Mouse (Mus musculus): ENCODE measurements around the gene Add3.

The Add3 gene

DNA sequence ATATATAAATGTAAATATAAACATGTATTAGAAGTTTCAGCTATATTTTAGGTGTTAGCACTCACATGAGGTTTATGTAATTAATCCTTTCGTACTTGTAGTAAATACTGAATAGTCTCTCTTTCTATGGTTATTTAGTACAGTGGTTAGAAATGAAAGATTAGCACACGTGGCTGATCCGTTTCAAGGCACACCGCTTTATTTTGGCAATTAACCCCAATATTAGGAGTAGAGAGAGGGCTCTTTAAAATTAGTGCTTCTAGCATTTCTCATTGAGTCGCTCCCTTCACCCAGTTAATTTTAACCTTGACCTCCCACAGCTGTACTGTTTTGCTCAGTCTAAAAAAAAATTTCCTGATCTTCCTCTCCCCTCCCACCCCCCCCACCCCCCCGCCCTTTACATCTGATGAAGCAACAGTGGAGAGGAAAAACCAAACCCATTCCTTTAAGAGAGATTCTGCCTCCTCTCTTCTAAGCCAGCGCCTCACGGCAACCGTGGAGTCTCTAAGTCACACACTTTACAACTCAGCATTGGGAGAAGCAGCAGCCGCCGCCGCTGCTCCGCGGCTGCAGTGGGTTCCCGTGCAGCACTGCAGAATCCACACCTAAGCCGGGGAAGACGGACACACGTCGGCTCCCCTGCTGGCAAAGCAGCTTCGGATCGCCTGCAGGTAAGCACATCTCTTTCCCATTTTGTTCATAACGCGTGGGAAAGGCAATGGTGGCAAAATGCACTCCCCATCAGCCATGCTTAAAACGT lies at the start of gene Add3:
Gene Add3, plus strand, starts transcription at position 400 of the 760 bp plus-strand sequence.
- in situ Hi-C loops (cut with MboI, MseI): loop anchor here in 1 of 2 experiments (5.0 kb wide), 2 partner anchors 77 to 98 kb away; partner anchors contain the start of gene Xpnpep1

DNA sequence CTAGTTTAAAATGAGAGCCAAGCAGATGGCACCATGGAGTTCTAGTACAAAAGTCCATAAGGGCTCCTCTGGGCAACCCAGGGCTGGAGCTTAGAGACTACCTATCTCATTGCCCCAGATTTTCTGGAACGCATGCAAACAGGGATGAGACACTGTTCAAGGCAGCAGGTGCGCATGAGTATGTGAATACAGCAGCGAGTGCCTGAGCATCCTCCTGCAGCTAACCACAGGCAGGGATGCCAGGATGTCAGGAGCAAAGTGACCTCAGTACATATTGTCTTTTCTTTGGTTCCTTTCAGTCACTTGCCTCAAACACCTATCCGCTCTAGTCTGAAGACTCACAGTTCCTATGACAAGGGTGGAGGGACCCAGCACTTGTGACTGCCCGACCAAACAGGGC lies 49.6 kb upstream of the Add3 start:
- in situ Hi-C loops (cut with MboI, MseI): no loop called here

DNA sequence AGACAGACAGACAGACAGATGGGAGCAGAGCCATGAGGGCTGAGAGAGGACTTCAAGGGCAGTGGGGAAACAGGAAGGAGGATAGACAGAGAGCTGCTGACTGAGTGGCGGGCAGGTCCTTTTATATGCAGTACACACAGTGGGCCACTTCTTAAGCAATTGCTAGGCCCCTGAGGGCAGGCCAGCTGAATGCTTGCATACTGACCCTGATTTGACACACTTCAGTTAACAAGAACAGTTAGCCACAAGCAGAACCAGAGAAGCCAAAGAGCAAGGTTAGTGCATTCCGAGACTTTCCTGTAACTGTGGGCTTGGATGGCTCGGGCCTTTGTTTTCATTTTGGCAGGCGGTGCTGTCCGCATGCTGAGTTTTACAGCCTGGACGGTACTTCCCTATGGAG lies 48.0 kb upstream of the Add3 start:
- in situ Hi-C loops (cut with MboI, MseI): no loop called here

DNA sequence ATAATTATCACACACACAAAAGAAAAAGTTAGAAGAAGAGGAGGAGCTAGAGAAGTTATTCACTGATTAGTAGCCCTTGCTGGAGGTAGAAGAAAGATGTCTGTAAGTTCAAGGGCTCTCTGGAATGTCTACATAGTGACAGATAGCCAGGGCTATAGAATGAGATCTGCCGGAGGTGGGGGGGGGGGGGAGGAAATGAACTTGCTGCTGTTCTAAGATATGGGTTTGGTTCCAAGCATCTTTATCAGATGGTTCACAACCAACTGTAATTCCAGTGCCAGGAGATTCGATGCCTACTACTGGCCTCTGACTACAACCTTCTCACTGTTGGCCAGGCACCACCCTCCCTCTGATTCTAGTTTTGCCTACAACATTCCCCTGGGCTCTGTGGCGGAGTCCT lies 46.9 kb upstream of the Add3 start:
- in situ Hi-C loops (cut with MboI, MseI): no loop called here

DNA sequence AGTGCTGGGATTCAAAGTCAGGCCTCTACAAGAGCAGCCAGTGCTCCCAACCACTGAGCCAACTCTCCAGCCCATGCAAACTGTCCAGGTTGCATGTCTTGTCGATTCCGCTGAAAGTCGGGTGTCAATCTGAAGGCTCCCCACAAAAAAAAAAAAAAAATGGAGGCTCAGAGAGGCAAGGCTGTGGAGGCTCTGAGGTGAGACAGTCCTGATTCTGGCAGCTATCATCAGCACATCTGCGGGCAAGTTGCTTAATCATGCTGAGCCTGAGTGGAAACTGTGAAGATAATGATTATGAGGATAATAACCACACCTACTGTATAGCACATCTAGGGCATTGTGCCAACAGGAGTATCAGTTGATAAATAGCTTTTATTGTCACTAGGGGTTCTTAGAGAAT lies 45.6 kb upstream of the Add3 start:
- in situ Hi-C loops (cut with MboI, MseI): no loop called here

DNA sequence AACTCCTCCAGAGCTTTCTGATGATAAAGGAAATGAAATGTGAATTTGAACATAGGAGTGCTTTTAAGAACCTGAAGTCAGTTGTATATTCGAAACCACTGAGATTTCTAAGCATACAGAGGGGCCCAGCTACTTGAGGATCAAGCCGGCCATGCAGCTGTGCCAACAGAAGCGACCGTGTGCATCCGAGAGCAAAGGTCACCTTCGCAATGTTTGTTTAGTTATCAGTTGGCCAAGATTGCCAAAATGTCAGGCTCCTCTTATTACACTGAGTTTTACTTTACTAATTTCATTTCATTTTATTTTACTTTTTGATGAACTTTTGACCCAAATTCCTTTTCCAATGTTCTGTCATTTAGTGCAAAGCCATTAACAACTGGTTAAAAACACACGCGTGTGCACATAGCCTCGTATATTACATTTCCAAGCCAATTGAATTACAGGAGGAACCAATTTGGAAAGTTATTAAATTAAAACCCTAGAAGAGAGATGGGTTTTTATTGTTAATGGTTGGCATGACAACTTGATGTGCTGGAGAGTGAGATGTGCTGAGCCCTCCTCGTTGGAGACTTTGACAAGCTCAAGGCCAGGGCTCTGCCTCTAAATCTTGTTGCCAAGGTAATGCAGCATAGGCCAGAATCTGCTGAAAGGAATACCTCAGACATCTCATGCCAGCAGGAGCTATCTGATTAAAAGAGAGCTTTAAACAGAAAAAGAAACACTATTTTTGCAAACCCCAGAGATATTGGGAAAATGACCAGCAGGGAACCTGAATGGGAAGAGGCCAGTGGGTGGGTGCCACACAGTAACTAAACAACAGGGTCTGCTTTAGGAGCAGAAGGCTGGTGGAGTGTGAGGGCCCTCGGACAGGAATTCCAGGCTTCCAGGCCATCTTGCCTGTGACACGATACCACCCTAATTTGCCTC lies 38.6 kb upstream of the Add3 start:
- in situ Hi-C loops (cut with MboI, MseI): no loop called here

DNA sequence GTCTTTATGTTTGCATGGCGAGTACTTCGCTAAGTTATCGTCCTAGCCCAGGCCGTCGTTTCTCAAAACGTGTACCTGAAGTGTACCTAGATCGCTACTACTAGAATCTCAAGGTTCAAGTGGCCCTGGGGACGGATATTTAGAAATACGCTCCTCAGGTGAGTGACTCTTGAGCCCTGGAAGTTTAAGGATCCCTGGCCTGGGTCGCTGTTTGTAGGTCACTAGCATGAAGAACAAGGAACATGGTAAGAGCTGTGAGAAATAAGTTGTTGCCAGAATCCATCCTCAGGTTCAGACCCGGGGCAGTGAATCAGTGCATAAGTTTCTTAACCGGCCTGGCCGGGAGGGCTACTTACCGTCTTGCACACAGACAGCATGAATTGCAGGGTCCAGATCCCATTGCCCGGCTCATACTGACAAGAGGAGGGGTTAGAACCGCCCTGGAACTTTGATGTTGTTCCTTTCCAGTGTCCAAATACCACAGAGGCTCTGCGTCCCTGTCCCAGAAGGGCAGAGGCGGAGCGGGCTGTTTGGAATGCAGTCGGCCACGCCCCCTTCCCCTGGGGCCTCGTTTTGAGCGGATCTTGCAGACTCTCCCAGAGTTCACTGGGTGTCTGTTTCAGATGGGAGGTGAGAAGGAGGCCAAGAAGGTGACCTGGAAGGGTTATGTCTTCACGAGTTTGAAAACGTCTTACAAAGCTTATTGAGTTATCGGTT lies 34.7 kb upstream of the Add3 start:
- in situ Hi-C loops (cut with MboI, MseI): no loop called here

DNA sequence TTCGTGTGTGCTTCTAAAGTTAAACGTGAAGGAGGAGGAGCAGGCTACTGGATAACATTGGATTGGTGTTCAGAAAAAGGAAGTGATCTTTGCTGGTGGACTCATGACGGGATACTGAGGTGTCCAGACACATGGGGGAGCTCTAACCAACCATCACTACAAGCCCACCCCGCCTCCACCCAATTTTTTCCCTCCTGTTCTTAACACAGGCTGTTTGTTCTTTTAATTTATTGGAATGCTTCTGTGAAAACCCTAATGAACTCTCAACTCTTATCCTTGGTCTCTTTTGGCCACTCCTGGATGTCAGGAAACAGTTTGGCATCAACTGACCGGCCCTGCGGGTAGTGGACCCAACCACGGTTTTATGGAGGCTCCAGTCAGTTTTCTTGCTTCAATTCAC lies 33.3 kb upstream of the Add3 start:
- in situ Hi-C loops (cut with MboI, MseI): no loop called here

DNA sequence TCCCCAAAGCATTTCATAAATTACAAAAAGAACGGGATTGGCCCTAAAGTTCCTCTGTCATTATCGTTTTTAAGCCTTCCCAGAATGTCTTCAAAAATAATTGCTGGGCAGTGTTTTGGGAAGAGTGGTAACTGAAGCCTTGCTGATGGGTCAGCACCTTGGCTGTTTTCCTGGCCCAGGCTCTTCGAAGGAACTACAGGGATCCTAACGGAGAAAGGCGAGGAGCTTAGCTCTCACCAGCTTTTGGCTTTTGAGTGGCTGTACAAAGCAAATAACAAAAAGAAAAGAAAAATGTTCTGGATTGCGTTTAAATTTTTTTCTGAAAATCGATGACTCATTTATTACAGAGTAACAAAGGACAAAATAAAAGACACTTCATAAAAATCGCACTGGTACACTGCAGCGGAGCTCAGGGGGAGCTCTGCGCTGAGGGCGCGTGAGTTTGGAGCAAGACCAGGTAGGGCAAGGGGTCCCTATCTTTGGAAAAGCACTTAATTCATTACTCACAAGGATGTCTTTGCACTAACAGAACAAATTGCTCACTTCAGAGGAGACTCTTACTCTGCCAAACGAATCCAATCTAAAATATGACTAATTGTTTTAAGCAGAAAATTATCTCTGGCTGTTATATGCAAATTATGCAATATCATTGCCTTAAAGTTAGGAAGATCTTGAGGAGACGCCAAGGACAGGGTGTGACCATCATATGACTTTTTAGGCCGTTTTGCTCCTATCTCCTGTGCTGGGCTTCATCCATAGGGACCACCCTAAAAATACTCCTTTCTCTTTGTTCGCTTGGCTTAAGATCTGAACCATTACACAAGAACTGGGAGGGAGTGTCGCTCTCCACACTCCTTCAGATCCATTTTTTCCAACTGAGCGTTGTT lies 32.6 kb upstream of the Add3 start:
- in situ Hi-C loops (cut with MboI, MseI): no loop called here

DNA sequence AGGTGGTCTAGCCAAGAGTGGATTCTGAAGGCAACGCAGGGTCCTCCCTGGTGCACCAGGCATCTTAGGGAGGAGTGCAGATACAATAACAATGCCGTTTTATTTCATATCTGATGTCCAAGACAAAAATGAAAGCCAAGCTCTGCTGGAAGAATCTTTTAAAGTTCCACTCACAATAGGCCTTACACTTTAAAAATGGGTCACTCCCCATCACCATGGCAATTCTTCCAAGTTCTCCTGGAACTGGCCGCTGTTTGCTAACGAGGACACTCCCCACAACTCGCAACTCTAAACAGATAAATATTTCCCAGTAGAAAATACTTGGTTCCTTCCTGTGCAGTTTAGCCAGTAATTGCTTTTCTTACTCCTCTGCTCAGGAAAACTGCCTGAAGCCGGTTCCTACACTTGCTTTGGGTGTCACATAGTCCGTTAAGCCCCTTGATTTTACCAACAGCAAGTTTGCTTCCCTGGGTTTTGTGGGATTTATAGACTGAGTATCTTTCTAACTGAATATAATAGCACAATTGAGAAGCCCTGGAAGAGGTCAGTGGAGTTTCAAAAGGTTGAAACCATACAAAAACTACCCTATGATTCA lies 28.1 kb upstream of the Add3 start:
- in situ Hi-C loops (cut with MboI, MseI): no loop called here

DNA sequence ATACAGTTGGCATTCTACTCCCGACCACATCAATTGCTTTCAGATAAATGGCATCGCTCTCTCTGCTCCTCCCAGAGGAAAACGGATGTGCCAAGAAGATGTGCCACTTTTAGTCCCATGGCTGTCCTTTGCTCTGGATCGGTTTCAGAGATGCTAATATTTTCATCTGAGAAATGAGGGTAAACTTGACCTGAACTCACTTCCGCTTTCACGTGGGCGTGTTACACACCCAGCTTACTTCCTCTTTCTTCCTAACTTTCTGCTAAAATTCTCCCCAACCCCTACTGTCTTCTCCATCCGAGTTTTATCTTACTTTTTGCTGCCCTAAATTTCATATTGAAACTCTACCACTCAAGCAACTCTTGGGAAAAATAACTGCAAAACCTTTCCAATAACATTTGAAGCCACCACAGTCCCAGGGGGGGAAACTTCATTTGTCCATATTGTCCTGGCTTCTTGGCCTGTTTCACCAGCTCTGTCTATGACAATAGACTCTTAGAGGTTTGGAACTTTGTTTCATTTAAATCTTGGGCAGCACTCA lies 20.9 kb upstream of the Add3 start:
- in situ Hi-C loops (cut with MboI, MseI): no loop called here

DNA sequence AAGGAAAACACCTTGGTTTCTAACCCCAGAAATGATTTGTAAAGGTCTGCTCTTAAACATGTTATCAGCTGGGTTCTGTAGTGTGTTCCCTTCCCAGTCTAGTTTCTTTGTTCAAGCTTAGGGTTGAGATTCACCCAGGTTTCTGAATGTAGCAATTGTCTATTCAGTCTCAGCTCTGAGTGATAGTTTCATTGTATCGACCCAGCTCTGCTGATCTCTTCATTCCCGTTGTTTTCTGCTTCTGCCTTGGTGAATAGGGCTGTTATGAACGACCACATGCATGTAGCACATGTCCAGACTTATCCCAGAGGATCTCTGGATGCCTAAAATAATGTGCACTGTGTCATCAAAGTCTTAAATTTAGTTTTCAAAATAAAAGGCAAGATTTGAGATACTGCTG lies 19.8 kb upstream of the Add3 start:
- in situ Hi-C loops (cut with MboI, MseI): no loop called here

DNA sequence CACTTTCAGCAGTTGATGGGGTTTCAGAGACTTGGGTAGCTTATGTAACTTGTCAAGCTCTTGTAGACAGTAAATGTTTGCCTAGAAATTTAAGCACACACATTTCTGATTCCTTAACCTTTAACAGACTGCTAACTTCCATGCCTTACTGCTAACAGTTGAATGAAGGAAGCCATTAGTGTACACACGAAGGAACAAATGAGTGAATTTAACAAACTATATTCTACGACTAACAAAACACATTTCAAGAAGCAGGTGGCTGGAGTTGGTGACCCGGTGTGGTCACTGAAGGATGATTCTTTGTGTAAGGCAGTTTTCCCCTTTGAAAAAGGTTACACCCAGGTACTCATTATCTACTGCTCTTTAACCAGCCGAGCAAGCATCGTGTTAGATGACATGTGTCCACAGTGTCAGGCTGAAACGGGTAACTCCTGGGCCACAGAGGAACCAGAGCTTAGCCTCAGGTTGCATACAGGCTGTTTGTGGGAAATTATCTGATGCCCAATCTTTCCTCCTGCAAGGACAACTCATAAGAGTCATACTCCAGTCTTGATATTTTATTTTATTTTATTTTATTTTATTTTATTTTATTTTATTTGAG lies 17.5 kb upstream of the Add3 start:
- in situ Hi-C loops (cut with MboI, MseI): no loop called here

DNA sequence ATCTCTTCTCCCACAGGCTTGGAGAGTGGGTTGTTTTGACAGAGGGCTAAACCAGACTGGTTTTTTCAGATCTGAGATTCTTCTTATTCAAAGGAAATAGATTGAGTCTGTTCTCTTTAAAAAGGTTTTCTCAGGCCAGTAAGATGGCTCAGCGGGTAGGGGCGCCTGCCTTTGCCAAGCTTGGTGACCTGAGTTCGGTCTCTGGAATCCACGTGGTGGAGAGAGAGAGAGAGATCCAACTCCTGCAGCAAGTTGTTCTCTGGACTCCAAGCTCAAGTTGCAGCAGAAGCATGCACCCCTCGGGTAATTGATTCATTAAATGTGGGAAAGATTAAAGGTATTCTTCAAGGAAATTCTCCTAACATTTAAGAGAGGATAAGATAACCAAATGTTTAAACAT lies 16.9 kb upstream of the Add3 start:
- in situ Hi-C loops (cut with MboI, MseI): no loop called here

DNA sequence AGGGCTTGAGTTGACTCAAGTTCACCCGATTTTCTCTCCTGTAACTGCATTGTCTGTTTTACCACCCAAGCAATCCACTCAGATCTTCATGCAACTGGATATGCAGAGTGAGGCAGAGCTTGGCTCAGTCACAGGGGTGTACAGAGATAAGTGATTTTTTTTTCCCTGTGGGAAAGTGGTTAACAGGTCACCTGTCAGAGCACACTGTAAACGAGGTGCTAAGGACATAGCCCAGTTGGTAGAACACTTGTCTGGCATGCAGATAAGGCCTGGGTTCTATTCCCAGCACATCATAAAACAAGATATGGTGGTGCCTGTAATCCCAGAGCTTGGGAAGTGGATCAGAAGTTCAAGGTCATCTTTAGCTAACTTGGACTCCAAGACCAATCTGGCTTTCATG lies 14.6 kb upstream of the Add3 start:
- in situ Hi-C loops (cut with MboI, MseI): loop anchor here in 1 of 2 experiments (5.0 kb wide), 1 partner anchor 63 kb away; no protein-coding TSS in a partner anchor

DNA sequence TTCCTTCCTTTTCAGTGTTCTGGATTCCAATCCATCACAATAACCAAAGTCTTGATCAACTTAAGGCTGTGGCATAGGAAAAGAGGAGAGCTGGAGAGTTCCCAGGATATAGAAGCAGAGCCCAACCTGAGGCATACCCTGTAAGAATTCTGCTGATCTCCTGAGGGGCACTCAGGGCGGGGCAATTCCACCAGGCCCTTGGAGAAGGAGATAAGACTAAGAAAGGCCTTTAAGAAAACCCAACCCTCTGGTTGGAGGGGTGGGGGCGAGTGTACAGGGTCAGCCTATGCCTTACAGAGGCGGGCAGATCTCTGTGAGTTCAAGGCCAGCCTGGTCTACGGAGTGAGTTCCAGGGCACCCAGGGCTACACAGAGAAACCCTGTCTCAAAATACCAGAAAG lies 13.7 kb upstream of the Add3 start:
- in situ Hi-C loops (cut with MboI, MseI): loop anchor here in 1 of 2 experiments (5.0 kb wide), 1 partner anchor 64 kb away; no protein-coding TSS in a partner anchor

DNA sequence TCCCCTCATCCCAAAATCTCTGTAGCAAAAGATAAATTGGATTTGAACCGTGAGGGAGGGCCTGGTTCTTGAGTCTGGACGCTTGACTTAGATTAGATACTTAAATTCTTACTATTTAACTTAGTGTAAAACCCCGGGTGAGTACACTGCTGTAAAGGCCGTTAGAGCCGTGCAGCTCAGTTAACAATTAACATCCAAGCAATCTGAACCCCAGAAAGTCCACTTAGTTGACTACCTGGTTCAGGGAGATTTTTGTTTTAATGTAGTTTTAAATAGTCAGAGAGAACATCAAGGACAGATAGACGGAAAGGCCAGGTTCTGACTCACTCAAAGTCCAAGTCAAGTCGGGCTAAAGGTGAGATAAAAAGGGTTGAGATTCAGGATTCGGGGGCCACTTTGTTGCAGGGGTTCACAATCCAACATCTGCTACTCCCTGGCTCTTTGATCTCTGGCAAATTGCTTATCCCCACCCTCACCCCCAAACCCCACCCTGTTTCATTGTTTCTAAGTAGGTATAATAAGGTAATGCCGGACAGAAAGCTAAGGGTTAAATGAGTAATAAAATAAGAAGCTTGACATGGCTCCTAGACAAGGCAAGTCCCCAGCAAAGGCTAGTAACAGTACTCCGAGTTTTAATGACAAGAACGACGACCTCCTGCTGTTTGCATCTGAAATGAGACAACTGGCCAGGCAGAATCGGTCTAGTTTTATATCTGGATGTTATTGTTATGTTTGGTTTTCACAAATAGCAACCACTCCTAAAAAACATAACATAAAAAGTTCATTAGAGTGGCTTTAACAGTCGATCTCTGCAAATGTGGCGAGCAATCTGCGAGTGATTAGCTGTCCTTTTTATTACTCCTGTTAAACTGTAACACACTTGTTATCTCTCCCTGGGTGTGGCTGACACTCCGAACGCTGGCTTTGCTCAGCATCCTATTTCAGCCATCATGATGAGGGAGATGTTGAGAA lies 12.6 kb upstream of the Add3 start:
- in situ Hi-C loops (cut with MboI, MseI): loop anchor here in 1 of 2 experiments (5.0 kb wide), 1 partner anchor 65 kb away; no protein-coding TSS in a partner anchor

All from T-helper 17 cell (primary cell).